In genomic region chr1:132006721-132007120, GRCm38 (mm10) we compare ENCODE assay signal across 8 mouse cellular contexts. TPM values are rescaled to one million over a fixed set of nuclear protein-coding genes. Genes with fewer than 3 reads are reported as not detected.
A peak's percentile ranks its signal among the peaks of the same experiment; 100 is the strongest.
DNase-seq lines count a peak whose midpoint lies in the region; ATAC-seq and TF ChIP-seq lines count a peak whose summit lies in the region.

No protein-coding gene starts in this region.

- no peak for DNase-seq in layer of hippocampus, adult 2 months (ENCODE audit: low spot score in 2 of 2)
- no peak for DNase-seq in layer of hippocampus, postnatal 10 days (ENCODE audit: low spot score in 2 of 2)
- DNase-seq in embryonic facial prominence, embryonic 14.5 days (ENCODE audit: low spot score), result no peak
- DNase-seq in layer of hippocampus, adult 8-10 months (ENCODE audit: low spot score in 2 of 2), result no peak
- no peak for DNase-seq in thymus, postnatal 4 days
- no peak for DNase-seq in gastrocnemius, postnatal 4 days (ENCODE audit: low spot score in 2 of 2)

- H3K4me2 ChIP-seq in embryonic facial prominence, embryonic 14.5 days (ENCODE audit: low read depth, low read length), result peak overlapping the region; percentile 59
- peak overlapping the region; percentile 52 for H3K4me2 ChIP-seq in intestine, embryonic 16.5 days (ENCODE audit: low read depth, low read length)
- peak overlapping the region; percentile 93 for H3K4me2 ChIP-seq in myocyte (ENCODE audit: low read depth)

- 0 out of 2 replicates have a peak, but pooled peaks have one; percentile 12 for TF ChIP-seq CTCF in layer of hippocampus, adult 2 months (conservative IDR thresholded peaks at IDR 0.05)

- H3K4me1 ChIP-seq in embryonic facial prominence, embryonic 14.5 days (ENCODE audit: control insufficient read depth, insufficient read depth, low read length), result peaks cover 8% of the 10 kb centered on the region; the same call in 1 of the 2 replicates
- H3K4me1 ChIP-seq in intestine, embryonic 16.5 days (ENCODE audit: control insufficient read depth, insufficient read depth, low read length), result peaks cover 11% of the 10 kb centered on the region

- H3K9me3 ChIP-seq in embryonic facial prominence, embryonic 14.5 days (ENCODE audit: control insufficient read depth, low read length), result no peaks in the 10 kb centered on the region
- H3K9me3 ChIP-seq in intestine, embryonic 16.5 days (ENCODE audit: control insufficient read depth, low read length), result no peaks in the 10 kb centered on the region

- 32% methylated on average over 5 of the region's 5 CpGs for WGBS in embryonic facial prominence, embryonic 14.5 days
- 24% methylated on average over 5 of the region's 5 CpGs for WGBS in intestine, embryonic 16.5 days

- no peak for ATAC-seq in embryonic facial prominence, embryonic 14.5 days (ENCODE audit: low read depth)
- no peak for ATAC-seq in intestine, embryonic 16.5 days

- TF ChIP-seq POLR2A in myocyte (IDR thresholded peaks at IDR 0.05; ENCODE audit: insufficient read length, low read depth), result no peak

- peak overlapping the region; percentile 98 for H3K9ac ChIP-seq in embryonic facial prominence, embryonic 14.5 days (ENCODE audit: low read depth, low read length)
- peak overlapping the region; percentile 16; the same call in 1 of the 2 replicates for H3K9ac ChIP-seq in intestine, embryonic 16.5 days (ENCODE audit: low read depth, low read length)

- H3K27me3 ChIP-seq in embryonic facial prominence, embryonic 14.5 days (replicated peaks; ENCODE audit: control insufficient read depth, insufficient read depth, low read length), result no peaks in the 10 kb centered on the region
- no peaks in the 10 kb centered on the region for H3K27me3 ChIP-seq in intestine, embryonic 16.5 days (replicated peaks; ENCODE audit: control insufficient read depth, insufficient read depth, low read length)
- no peaks in the 10 kb centered on the region for H3K27me3 ChIP-seq in myocyte (ENCODE audit: control insufficient read depth, insufficient read depth, insufficient read length)

- H3K79me2 ChIP-seq in myocyte (ENCODE audit: control insufficient read depth, insufficient read depth), result peaks cover 34% of the 10 kb centered on the region

- H3K27ac ChIP-seq in layer of hippocampus, adult 2 months, result peak overlapping the region; percentile 94
- H3K27ac ChIP-seq in embryonic facial prominence, embryonic 14.5 days (replicated peaks; ENCODE audit: low read depth, low read length), result peak overlapping the region; percentile 99
- H3K27ac ChIP-seq in intestine, embryonic 16.5 days (ENCODE audit: low read length), result peak overlapping the region; percentile 99

- H3K36me3 ChIP-seq in embryonic facial prominence, embryonic 14.5 days (ENCODE audit: control insufficient read depth, insufficient read depth, low read length), result no peaks in the 10 kb centered on the region
- H3K36me3 ChIP-seq in intestine, embryonic 16.5 days (ENCODE audit: control insufficient read depth, insufficient read depth, low read length), result no peaks in the 10 kb centered on the region
- no peaks in the 10 kb centered on the region for H3K36me3 ChIP-seq in myocyte (ENCODE audit: control insufficient read depth, insufficient read depth)

- peak overlapping the region; percentile 94 for H3K4me3 ChIP-seq in layer of hippocampus, adult 2 months
- peak overlapping the region; percentile 83 for H3K4me3 ChIP-seq in embryonic facial prominence, embryonic 14.5 days (ENCODE audit: low read depth, low read length)
- peak overlapping the region; percentile 81 for H3K4me3 ChIP-seq in intestine, embryonic 16.5 days (ENCODE audit: low read length)
- peak overlapping the region; percentile 48 for H3K4me3 ChIP-seq in myocyte

- peak overlapping the region; percentile 94 for H3ac ChIP-seq in myocyte (ENCODE audit: control insufficient read depth, insufficient read length)

TF ChIP-seq in myocyte, 11 proteins besides CTCF, POLR2A, EP300 and RAD21:
- no peak for TF ChIP-seq MAX (IDR thresholded peaks at IDR 0.05; ENCODE audit: low read depth)
- TF ChIP-seq POLR2AphosphoS2 (IDR thresholded peaks at IDR 0.05; ENCODE audit: insufficient read length, low read depth), result no peak
TF ChIP-seq in myocyte: peak in this region for 0.

RNA-seq across cellular contexts. Expression of gene Elk4, which starts 0.7 kb away (rescaled TPM):
- 10 to 100 TPM; 51.8 to 59.2 TPM for total RNA-seq in layer of hippocampus, adult 2 months (2021)
- 10 to 100 TPM; 60.1 to 61.6 TPM for total RNA-seq in layer of hippocampus, postnatal 10 days (2021)
- 27.6 and 39.0 TPM in 2 replicates for polyA plus RNA-seq in embryonic facial prominence, embryonic 14.5 days (2014; fragmentation: Nextera tagmentation; extraction: Ambion mirVana)
- polyA plus RNA-seq in intestine, embryonic 16.5 days (2015; fragmentation: Nextera tagmentation; extraction: Ambion mirVana), result 13.2 and 14.3 TPM in 2 replicates
- polyA plus RNA-seq in myocyte (2012; fragmentation: generic; extraction: Trizol), result 12.4 TPM
- 10 to 100 TPM; 51.2 to 62.8 (median 58.9) TPM for total RNA-seq in layer of hippocampus, adult 8-10 months (2022)
- total RNA-seq in gastrocnemius, postnatal 4 days (2021), result 10 to 100 TPM; 89.7 to 91.0 TPM

RNA-seq across cellular contexts. Expression of gene Slc45a3, which starts 44.0 kb away (rescaled TPM):
- under 1 TPM; 0.41 to 0.64 TPM for total RNA-seq in layer of hippocampus, adult 2 months (2021)
- total RNA-seq in layer of hippocampus, postnatal 10 days (2021), result under 1 TPM; 0.13 to 0.48 TPM
- 8.5 and 11.0 TPM in 2 replicates for polyA plus RNA-seq in embryonic facial prominence, embryonic 14.5 days (2014; fragmentation: Nextera tagmentation; extraction: Ambion mirVana)
- polyA plus RNA-seq in intestine, embryonic 16.5 days (2015; fragmentation: Nextera tagmentation; extraction: Ambion mirVana), result 2.5 and 2.9 TPM in 2 replicates
- 0.74 TPM for polyA plus RNA-seq in myocyte (2012; fragmentation: generic; extraction: Trizol)
- total RNA-seq in layer of hippocampus, adult 8-10 months (2022), result under 1 TPM; 0.63 to 0.75 (median 0.70) TPM
- 1 to 10 TPM; 3.2 to 3.3 TPM for total RNA-seq in gastrocnemius, postnatal 4 days (2021)
